Mouse (Mus musculus) olfactory bulb, adult 2 months (tissue): ENCODE results near the gene Gm49388.

Experiments used
- CTCF ChIP-seq: fragments of 200-500 bp; IDR thresholded peaks from 2 replicates; pipeline ENCODE4 v1.5.1; 2012; ENCODE audit warnings: low read depth, mild to moderate bottlenecking, low read length, moderate library complexity; ENCODE audit not compliant: insufficient read depth
- POLR2A ChIP-seq: fragments of 200-500 bp; IDR thresholded peaks from 2 replicates; pipeline ENCODE4 v1.6.1; 2012; ENCODE audit warnings: mild to moderate bottlenecking, low read depth, low read length, moderate library complexity; ENCODE audit not compliant: insufficient read depth

DNA sequence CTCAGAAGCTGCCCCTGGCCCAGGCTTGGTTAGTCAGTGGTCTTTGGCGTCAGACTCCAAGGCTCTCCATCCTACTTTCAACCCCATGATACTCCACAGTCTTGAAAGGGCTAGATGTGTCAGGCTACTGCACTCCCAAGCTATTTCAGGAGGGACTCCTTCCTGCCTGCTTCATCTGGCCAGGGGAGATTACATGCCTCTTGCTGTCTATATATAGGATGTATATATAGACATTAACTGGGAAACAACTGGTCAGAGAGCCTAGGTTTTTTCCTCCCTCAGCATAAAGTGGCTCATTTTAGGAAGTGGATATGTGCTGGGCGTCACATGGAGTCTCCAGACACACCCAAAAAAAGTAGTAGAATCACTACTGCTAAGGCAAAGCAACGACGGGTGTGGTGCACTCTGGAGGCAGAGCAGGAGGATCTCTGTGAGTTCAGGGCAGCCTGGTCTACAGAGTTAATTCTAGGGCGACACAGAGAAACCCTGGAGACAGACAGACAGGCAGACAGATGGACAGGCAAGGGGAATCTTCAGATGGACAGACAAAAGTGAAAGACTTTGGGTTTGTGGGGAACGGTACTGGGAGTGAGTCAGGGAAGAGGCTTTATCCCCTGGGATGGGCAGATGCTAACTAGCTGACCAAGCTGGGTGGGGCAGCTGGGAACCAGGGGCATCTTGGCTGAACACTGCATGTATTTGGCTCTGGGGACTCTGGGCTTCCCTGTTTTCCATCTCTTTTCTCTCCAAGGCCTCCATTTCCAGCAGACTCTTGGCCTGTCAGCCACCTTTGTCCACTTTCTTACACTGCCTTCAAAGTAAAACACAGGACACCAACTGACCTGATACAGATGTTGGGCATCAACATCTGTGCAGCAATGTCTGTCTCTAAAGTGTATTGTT, 64.8 kb downstream of the Gm49388 start:
- TF ChIP-seq POLR2A: no peak
- no peak for TF ChIP-seq CTCF
